Mouse (Mus musculus) hematopoietic multipotent progenitor cell, adult 10-12 weeks (in vitro differentiated cells): ENCODE results near the gene Mamdc2. TPM values are rescaled to one million over a fixed set of nuclear protein-coding genes. Genes with fewer than 3 reads are reported as not detected.

Experiments
- polyA plus RNA-seq: library from polyadenylated mRNA; stranded (reverse); fragments of >175 nt; gene quantifications from 2 replicates; pipeline ENCODE4 v1.2.3, GENCODE M21; 2012; ENCODE audit warnings: low replicate concordance

Gene Mamdc2
- 0.07 TPM in 2 replicates for polyA plus RNA-seq

GRCm38 (mm10) chr19:23447988-23448497 lies at the start of gene Mamdc2:
Mamdc2 (minus strand) TSS chr19:23448442.

DNA sequence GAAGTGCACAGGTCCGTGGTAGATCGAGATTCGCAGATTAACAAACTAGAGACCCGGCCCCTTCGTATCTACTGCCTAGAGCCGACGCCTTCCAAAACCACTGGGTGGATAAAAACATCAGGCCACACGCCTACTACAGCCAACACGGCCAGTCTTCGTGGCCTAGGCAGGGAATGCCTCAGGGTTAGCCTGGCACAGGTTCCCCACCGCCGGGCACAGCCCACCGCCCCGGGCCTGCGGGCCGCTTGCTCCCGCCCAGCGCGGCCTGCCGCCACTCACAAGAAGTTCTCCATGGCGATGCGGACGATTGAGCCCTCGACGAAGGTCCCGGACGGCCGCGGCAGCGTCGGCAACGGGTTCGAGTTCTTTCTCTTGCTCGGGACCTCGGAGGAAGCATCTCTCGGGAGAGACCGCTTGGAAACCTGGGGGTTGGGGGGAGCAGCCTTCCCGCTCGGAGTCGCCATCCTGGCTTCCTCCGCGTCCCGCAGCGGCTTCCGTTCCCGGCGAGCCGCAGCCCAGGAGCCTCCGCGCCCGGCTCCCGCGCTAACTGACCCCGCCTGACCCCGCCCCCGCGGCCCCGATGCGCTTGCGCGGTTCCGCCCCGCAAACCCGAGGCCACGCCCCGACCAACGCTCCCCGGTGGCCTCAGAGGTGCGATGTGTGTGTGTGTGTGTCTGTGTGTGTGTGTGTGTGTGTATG lies 174.7 kb downstream of the Mamdc2 start, which contains the start of gene Smc5:
TSS of gene Smc5 (minus strand) at position 543 of the 699 bp plus-strand sequence.

Other genes with a start within 250 kb of the Mamdc2 start
- 6.5 and 7.4 TPM in 2 replicates for gene Smc5, start 174.5 kb downstream of the Mamdc2 start, polyA plus RNA-seq
- not detected in 2 replicates for gene 1700028P14Rik, start 204.4 kb upstream of the Mamdc2 start, polyA plus RNA-seq
- 0.67 and 0.88 TPM in 2 replicates for gene Ptar1, start 239.0 kb upstream of the Mamdc2 start, polyA plus RNA-seq